Mouse (Mus musculus): ENCODE results near the gene Gm12216. TPM values are rescaled to one million over a fixed set of nuclear protein-coding genes. Genes with fewer than 3 reads are reported as not detected.

Gene Gm12216
- polyA plus RNA-seq, 1 experiment from 2014 or later = 0.19 TPM

- H3K9ac ChIP-seq = no peak overlapping the region
- peaks cover 37% of the 10 kb centered on the region for H3K4me1 ChIP-seq (replicated peaks)
- no peaks in the 10 kb centered on the region for H3K27me3 ChIP-seq (replicated peaks)
- H3K4me2 ChIP-seq = no peak overlapping the region
- no peaks in the 10 kb centered on the region for H3K9me3 ChIP-seq (replicated peaks)
- no peak overlapping the region for H3K27ac ChIP-seq (ENCODE audit: poor library complexity, severe bottlenecking)
- H3K36me3 ChIP-seq = no peaks in the 10 kb centered on the region
- no peak for ATAC-seq (ENCODE audit: insufficient number of reproducible peaks, low FRiP score)
- H3K4me3 ChIP-seq = no peak overlapping the region
- WGBS = 78% methylated on average over 4 of the region's 4 CpGs
Observed at GRCm38 (mm10) chr11:53757612-53758011, 101.4 kb downstream of the Gm12216 start.

DNA sequence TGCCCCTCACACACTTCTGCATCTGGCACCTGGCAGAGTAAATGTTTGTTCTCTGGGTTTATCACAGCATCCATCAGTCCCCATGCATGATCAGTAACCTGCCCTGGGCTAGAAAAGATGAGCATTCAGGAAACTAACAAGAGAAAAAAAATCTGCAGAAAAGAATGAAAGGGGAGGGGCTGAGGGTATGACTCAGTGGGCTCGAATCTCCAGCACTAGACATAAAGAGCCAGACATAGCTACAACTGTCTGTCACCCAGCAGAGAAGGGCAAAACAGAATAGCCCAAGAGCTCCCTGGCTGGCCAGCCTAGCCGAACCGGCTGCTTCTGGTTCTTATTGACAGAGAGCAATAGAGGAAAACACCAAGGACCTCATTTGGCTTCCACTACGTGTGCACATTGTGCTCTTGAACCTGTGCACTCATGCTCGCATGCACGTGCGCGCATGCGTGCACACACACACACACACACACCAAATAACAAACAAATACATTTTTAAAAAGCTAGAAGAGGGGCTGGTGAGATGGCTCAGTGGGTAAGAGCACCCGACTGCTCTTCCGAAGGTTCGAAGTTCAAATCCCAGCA lies 104.0 kb downstream of the Gm12216 start:
- Histone ChIP-seq H3K4me3 (no peak overlapping the region), H3K9me3 (replicated peaks) (no peaks in the 10 kb centered on the region), H3K36me3 (no peaks in the 10 kb centered on the region), H3K4me1 (replicated peaks) (peaks cover 14% of the 10 kb centered on the region), H3K27me3 (replicated peaks) (no peaks in the 10 kb centered on the region), H3K9ac (no peak overlapping the region), H3K4me2 (no peak overlapping the region), H3K27ac (ENCODE audit: poor library complexity, severe bottlenecking) (no peak overlapping the region)
- no peak for ATAC-seq (ENCODE audit: insufficient number of reproducible peaks, low FRiP score)
- 78% methylated on average over 12 of the region's 12 CpGs for WGBS

DNA sequence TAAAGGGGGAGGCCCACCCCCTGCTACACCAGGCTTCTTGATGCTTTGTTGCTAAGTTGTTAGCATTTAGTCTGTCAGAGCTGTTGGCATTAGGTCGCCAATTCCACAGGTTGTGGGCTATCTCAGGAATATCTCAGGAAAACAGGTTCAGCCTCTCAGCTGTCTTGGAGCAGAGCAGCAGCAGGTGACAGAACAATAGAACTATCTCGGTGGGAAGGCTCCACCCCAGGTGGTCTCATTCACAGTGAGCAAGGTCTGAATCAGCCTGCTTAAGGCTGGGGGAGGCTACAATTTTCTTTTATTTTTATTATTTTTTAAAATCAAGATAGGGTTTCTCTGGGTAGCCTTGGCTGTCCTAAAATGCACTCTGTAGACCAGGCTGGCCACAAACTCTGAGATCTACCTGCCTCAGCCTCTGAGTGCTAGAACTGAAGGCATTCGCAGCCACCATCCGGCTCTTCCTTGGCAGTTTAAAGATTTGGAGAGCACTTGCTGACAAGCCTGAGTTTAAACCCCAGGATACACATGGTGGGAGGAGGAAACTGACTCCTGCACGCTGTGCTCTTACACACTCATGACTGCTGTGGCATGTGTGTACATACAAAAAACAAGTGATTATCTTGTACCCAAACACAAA lies 109.2 kb downstream of the Gm12216 start:
- H3K27me3 ChIP-seq (replicated peaks) = no peaks in the 10 kb centered on the region
- H3K4me3 ChIP-seq = no peak overlapping the region
- H3K9ac ChIP-seq = no peak overlapping the region
- WGBS = 42% methylated on average over 5 of the region's 5 CpGs
- H3K4me2 ChIP-seq = no peak overlapping the region
- H3K9me3 ChIP-seq (replicated peaks) = no peaks in the 10 kb centered on the region
- ATAC-seq (ENCODE audit: insufficient number of reproducible peaks, low FRiP score) = no peak
- no peaks in the 10 kb centered on the region for H3K36me3 ChIP-seq
- no peaks in the 10 kb centered on the region for H3K4me1 ChIP-seq (replicated peaks)
- H3K27ac ChIP-seq (ENCODE audit: poor library complexity, severe bottlenecking) = no peak overlapping the region

- Histone ChIP-seq H3K27me3 (replicated peaks) (no peaks in the 10 kb centered on the region), H3K4me3 (no peak overlapping the region), H3K9me3 (replicated peaks) (no peaks in the 10 kb centered on the region), H3K36me3 (no peaks in the 10 kb centered on the region), H3K27ac (ENCODE audit: poor library complexity, severe bottlenecking) (no peak overlapping the region), H3K9ac (no peak overlapping the region), H3K4me2 (no peak overlapping the region), H3K4me1 (replicated peaks) (no peaks in the 10 kb centered on the region)
- ATAC-seq (ENCODE audit: insufficient number of reproducible peaks, low FRiP score) = no peak
- 72% methylated on average over 4 of the region's 4 CpGs for WGBS
Observed at GRCm38 (mm10) chr11:53749306-53749705, 109.8 kb downstream of the Gm12216 start.

GRCm38 (mm10) chr11:53748614-53749013 lies 110.4 kb downstream of the Gm12216 start:
- Histone ChIP-seq H3K27me3 (replicated peaks) (no peaks in the 10 kb centered on the region), H3K4me2 (no peak overlapping the region), H3K9ac (no peak overlapping the region), H3K4me3 (no peak overlapping the region), H3K9me3 (replicated peaks) (no peaks in the 10 kb centered on the region), H3K27ac (ENCODE audit: poor library complexity, severe bottlenecking) (no peak overlapping the region), H3K4me1 (replicated peaks) (no peaks in the 10 kb centered on the region), H3K36me3 (no peaks in the 10 kb centered on the region)
- ATAC-seq (ENCODE audit: insufficient number of reproducible peaks, low FRiP score) = no peak
- WGBS = 85% methylated on average over 6 of the region's 6 CpGs

DNA sequence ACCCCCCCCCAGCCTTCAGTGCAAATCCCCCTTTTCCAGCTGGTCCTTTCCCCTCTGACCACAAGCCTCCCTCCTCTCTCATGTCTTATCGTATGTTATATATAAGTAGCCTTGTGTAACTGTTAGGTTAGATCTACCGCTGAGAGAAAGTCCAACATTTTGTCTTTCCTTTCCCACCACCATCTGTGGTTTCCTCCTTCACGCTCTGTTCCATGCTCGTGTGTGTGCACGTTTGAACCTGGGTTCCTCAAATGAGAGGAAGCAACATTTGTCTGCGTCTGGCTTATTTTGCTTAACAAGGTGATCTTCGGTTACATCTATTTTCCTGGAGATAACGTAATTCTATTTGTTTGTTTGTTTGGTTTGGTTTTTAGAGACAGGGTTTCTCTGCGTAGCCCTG lies 111.1 kb downstream of the Gm12216 start:
- Histone ChIP-seq H3K4me2 (no peak overlapping the region), H3K9me3 (replicated peaks) (no peaks in the 10 kb centered on the region), H3K36me3 (no peaks in the 10 kb centered on the region), H3K4me3 (no peak overlapping the region), H3K27me3 (replicated peaks) (no peaks in the 10 kb centered on the region), H3K4me1 (replicated peaks) (no peaks in the 10 kb centered on the region), H3K27ac (ENCODE audit: poor library complexity, severe bottlenecking) (no peak overlapping the region), H3K9ac (no peak overlapping the region)
- WGBS = 86% methylated on average over 9 of the region's 9 CpGs
- ATAC-seq (ENCODE audit: insufficient number of reproducible peaks, low FRiP score) = no peak

DNA sequence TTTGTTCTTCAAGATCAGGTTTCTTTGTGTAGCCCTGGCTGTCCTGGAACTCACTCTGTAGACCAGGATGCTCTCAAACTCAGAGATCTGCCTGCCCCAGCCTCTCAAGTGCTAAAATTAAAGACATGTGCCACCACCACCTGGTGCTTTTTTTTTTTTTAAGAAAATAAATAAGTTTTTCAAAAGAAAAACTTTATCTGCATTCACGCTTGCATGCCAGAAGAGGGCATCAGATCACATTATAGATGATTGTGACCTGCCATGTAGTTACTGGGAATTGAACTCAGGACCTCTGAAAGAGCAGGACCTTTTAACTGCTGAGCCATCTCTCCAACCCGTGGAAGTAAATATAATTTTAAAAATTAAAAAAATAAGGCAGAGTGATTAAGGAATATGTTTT lies 113.8 kb downstream of the Gm12216 start:
- no peaks in the 10 kb centered on the region for H3K27me3 ChIP-seq (replicated peaks)
- H3K4me1 ChIP-seq (replicated peaks) = no peaks in the 10 kb centered on the region
- no peak overlapping the region for H3K4me2 ChIP-seq
- 86% methylated on average over 2 of the region's 2 CpGs for WGBS
- no peak overlapping the region for H3K27ac ChIP-seq (ENCODE audit: poor library complexity, severe bottlenecking)
- no peak overlapping the region for H3K9ac ChIP-seq
- H3K9me3 ChIP-seq (replicated peaks) = no peaks in the 10 kb centered on the region
- ATAC-seq (ENCODE audit: insufficient number of reproducible peaks, low FRiP score) = no peak
- H3K36me3 ChIP-seq = no peaks in the 10 kb centered on the region
- no peak overlapping the region for H3K4me3 ChIP-seq

DNA sequence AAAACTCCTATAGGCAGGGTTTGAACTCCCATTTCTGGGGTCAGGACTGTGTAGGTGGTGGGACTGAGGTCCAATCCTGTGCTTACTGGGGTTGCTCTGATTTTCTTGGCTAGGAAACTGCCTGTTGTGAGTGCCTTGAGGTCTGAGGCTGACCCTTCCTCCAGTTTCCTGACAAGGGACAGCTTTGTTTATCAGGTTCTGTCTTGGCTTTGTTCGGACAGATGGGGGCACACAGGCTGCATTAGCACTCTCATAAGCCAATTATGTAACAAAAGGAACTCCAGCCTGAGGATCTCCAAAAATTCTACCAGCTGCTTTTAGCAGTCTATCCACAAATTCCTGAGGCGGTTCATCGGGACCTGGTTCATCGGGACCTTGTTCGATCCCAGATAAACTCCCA lies 116.7 kb downstream of the Gm12216 start:
- ATAC-seq (ENCODE audit: insufficient number of reproducible peaks, low FRiP score) = no peak
- Histone ChIP-seq H3K36me3 (no peaks in the 10 kb centered on the region), H3K9me3 (replicated peaks) (no peaks in the 10 kb centered on the region), H3K4me2 (no peak overlapping the region), H3K27me3 (replicated peaks) (no peaks in the 10 kb centered on the region), H3K4me1 (replicated peaks) (no peaks in the 10 kb centered on the region), H3K9ac (no peak overlapping the region), H3K27ac (ENCODE audit: poor library complexity, severe bottlenecking) (no peak overlapping the region), H3K4me3 (no peak overlapping the region)
- 14% methylated on average over 5 of the region's 5 CpGs for WGBS

GRCm38 (mm10) chr11:53737573-53737946 lies 121.5 kb downstream of the Gm12216 start:
- H3K4me3 ChIP-seq = no peak overlapping the region
- peak; percentile 78; the same call in 1 of the 2 replicates for ATAC-seq (ENCODE audit: insufficient number of reproducible peaks, low FRiP score)
- 46% methylated on average over 6 of the region's 6 CpGs for WGBS
- H3K4me1 ChIP-seq (replicated peaks) = no peaks in the 10 kb centered on the region
- no peak overlapping the region for H3K27ac ChIP-seq (ENCODE audit: poor library complexity, severe bottlenecking)
- no peak overlapping the region for H3K4me2 ChIP-seq
- no peaks in the 10 kb centered on the region for H3K36me3 ChIP-seq
- H3K9me3 ChIP-seq (replicated peaks) = no peaks in the 10 kb centered on the region
- H3K27me3 ChIP-seq (replicated peaks) = no peaks in the 10 kb centered on the region
- H3K9ac ChIP-seq = no peak overlapping the region

DNA sequence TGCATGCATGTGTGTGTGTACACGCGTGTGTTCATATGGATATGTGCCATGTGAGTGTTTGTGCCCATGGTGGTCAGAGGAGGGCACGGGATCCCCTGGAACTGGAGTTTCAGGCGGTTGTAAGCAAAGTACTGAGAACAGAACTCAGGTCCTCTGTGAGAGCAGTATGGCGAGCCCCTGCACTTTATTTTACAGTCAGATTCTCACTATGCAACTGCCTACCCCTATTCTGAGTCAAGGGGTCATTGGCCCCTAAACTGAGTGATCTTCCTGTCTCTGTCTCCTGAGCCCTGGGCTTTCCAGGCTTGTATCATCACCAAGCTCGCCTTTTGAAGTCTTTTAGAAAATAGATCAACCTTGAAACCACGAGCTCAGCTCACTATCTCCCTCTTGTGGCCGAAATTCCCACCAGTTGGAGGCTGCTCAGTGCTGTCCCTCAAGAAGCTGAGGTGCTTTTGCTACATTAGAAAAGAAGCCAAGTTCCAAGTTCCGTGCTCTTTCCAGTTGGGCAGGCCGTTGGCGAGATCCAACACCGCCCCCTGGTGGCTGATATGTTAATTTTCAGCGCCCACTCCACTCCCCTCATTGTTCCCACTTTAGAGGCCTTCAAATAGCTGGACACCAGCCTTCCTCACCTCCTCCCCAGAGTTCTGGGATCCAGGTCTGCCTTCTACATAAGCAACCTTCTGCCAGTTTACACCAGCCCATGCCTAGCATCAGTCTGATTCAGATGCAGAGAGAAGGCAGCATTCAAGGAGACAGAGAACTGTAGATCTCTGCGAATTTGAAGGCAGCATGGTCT lies 122.1 kb downstream of the Gm12216 start:
- Histone ChIP-seq H3K4me2 (no peak overlapping the region), H3K4me1 (replicated peaks) (no peaks in the 10 kb centered on the region), H3K36me3 (no peaks in the 10 kb centered on the region), H3K27ac (ENCODE audit: poor library complexity, severe bottlenecking) (no peak overlapping the region), H3K9ac (no peak overlapping the region), H3K27me3 (replicated peaks) (no peaks in the 10 kb centered on the region), H3K9me3 (replicated peaks) (no peaks in the 10 kb centered on the region), H3K4me3 (no peak overlapping the region)
- ATAC-seq (ENCODE audit: insufficient number of reproducible peaks, low FRiP score) = peak; percentile 79
- WGBS = 47% methylated on average over 14 of the region's 14 CpGs

DNA sequence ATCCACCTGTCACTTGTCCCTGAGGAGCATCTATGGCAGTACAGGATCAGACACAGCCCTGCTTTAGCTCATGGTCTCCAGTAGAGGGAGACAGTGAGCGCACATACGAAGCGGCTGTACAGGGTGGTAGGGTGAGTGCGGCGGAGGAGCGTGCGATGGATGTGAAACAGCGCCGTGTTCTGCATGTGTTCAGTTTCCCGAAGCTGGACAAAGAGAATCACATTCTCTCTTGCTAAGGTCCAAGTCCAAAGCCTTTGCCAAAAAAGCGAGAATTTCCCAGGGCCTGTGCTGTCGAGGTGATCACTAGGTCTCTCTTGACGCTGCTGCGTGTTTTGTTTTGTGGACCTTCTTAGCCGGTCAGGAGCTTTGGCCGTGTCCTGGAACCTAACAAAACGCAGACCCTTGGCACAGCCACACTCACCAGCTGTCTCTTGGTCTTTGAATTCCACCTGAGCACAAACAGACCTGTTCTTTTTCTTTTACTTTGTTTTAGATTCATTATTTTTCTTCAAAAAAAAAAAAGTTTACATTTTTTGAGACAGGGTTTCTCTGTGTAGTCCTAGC lies 123.3 kb downstream of the Gm12216 start:
- 0 out of 2 replicates have a peak overlapping the region, but pooled peaks have one; percentile 14 for H3K4me3 ChIP-seq
- 31% methylated on average over 17 of the region's 17 CpGs for WGBS
- peak; percentile 61; the same call in 1 of the 2 replicates for ATAC-seq (ENCODE audit: insufficient number of reproducible peaks, low FRiP score)
- no peaks in the 10 kb centered on the region for H3K9me3 ChIP-seq (replicated peaks)
- no peaks in the 10 kb centered on the region for H3K4me1 ChIP-seq (replicated peaks)
- no peaks in the 10 kb centered on the region for H3K27me3 ChIP-seq (replicated peaks)
- no peaks in the 10 kb centered on the region for H3K36me3 ChIP-seq
- H3K9ac ChIP-seq = no peak overlapping the region
- H3K27ac ChIP-seq (ENCODE audit: poor library complexity, severe bottlenecking) = no peak overlapping the region
- H3K4me2 ChIP-seq = peak overlapping the region; percentile 59
